ENCODE assay signal across 19 mouse cellular contexts in the genomic region with DNA sequence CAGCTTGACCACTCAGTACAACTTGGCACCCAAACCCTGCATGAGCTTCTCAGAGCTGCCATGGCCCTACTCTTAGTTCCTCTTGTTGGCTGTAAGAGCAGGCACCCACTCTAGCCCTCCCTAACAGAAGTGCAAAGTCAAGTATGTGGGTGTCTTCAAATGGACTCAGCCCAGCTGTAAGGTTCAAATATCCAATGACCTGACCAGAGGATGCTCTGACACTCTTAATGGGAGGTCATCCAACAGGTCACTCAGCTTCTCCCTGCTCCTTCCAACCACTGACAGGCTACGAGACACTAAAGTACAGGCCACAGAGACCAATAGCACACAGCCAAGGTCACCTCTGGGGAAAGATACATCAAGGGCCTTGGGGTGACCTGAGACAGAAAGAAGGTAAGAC. TPM values are rescaled to one million over a fixed set of nuclear protein-coding genes. Genes with fewer than 3 reads are reported as not detected.
"Had no signal": no experiment of that assay in that cellular context is flagged by ENCODE, and none has a peak within 500 bp of the region (broad histone marks: within the 10 kb centered on the region; RNA-seq: fewer than 3 reads in every experiment).

No protein-coding gene starts in this region.

- H3K9me3 ChIP-seq: midbrain, embryonic 10.5 days; midbrain, embryonic 12.5 days; neural tube, embryonic 13.5 days; neural tube, embryonic 15.5 days had no signal

- H3K27ac ChIP-seq: midbrain, embryonic 10.5 days; midbrain, embryonic 12.5 days; neural tube, embryonic 13.5 days; neural tube, embryonic 15.5 days had no signal

- H3K9ac ChIP-seq: lung, embryonic 14.5 days; midbrain, embryonic 12.5 days; neural tube, embryonic 13.5 days; neural tube, embryonic 15.5 days had no signal

- H3K4me2 ChIP-seq: lung, embryonic 14.5 days; midbrain, embryonic 12.5 days; neural tube, embryonic 13.5 days; neural tube, embryonic 15.5 days had no signal

- H3K4me3 ChIP-seq: midbrain, embryonic 10.5 days; midbrain, embryonic 12.5 days; myocyte; neural tube, embryonic 13.5 days; neural tube, embryonic 15.5 days had no signal

- ATAC-seq: midbrain, embryonic 16.5 days had no signal

- DNase-seq: lung, embryonic 14.5 days; lung, postnatal 10 days; lung, postnatal 4 days; midbrain, embryonic 14.5 days; retina, postnatal 1 day; right cerebral cortex, adult 18-20 months; right cerebral cortex, postnatal 25 days; right cerebral cortex, postnatal 4 days; spleen, adult 18-20 months; thymus, adult 18-20 months; thymus, postnatal 14 days; thymus, postnatal 36 days had no signal

- H3K4me1 ChIP-seq: midbrain, embryonic 10.5 days; midbrain, embryonic 12.5 days; neural tube, embryonic 13.5 days; neural tube, embryonic 15.5 days had no signal

- H3K27me3 ChIP-seq: midbrain, embryonic 12.5 days; neural tube, embryonic 13.5 days; neural tube, embryonic 15.5 days had no signal

RNA-seq across cellular contexts. Expression of a gene that starts 20.5 kb away (rescaled TPM):
- total RNA-seq: megakaryocyte-erythroid progenitor cell, adult 5-6 weeks had no signal
